In the genomic region with DNA sequence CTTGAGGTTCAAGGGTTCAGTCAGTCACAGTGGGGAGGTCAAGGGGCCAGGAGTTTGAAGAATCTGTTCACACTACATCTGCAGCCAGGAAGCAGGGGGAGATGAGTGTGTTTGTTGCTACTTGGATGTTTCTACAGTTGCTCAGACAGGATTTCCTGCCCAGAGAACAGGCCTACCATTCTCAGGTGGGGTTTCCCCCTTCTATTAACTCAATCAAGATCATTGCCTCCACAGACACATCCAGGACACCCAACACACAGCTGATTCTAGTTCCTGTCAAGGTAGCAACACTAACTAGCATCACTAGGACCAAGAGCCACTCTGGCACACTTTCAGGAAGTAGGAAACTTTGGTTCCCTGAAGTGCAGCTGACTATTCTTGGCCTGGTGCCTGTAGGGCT, we compare ENCODE assay signal across 29 mouse cellular contexts.
DNase-seq lines count a peak whose midpoint lies in the region; ATAC-seq and TF ChIP-seq lines count a peak whose summit lies in the region.
"Had no signal": no experiment of that assay in that cellular context is flagged by ENCODE, and none has a peak within 500 bp of the region (broad histone marks: within the 10 kb centered on the region; RNA-seq: fewer than 3 reads in every experiment).

No protein-coding gene starts in this region.

- no peak overlapping the region for H3K4me2 ChIP-seq in heart, postnatal 0 days (ENCODE audit: low read depth, low read length)
- H3K4me2 ChIP-seq: forebrain, embryonic 13.5 days; heart, embryonic 12.5 days; hindbrain, embryonic 13.5 days had no signal

- no peak overlapping the region for H3K27ac ChIP-seq in heart, postnatal 0 days (ENCODE audit: low read depth)
- H3K27ac ChIP-seq: forebrain, embryonic 10.5 days; forebrain, embryonic 13.5 days; hindbrain, embryonic 10.5 days; hindbrain, embryonic 13.5 days had no signal

- H3K27me3 ChIP-seq in heart, postnatal 0 days (ENCODE audit: control insufficient read depth, insufficient read depth, low read length): no peaks in the 10 kb centered on the region; the same call in 1 of the 2 replicates
- H3K27me3 ChIP-seq: forebrain, embryonic 13.5 days had no signal

- ATAC-seq in heart, postnatal 0 days (ENCODE audit: insufficient read depth, low read depth): no peak
- ATAC-seq in inflammation-experienced regulatory T-cells, adult 6 months: peak; percentile 99
- ATAC-seq in megakaryocyte progenitor cell, adult 5-6 weeks (replicated peaks; ENCODE audit: poor library complexity): no peak
- ATAC-seq: forebrain, embryonic 13.5 days; forebrain, embryonic 16.5 days; hindbrain, embryonic 16.5 days; intestine, postnatal 0 days had no signal

- H3K9ac ChIP-seq in heart, postnatal 0 days (replicated peaks; ENCODE audit: low read depth, low read length): no peak overlapping the region
- H3K9ac ChIP-seq: forebrain, embryonic 13.5 days; heart, embryonic 12.5 days; hindbrain, embryonic 13.5 days had no signal

- no peak overlapping the region for H3K4me3 ChIP-seq in heart, postnatal 0 days (ENCODE audit: low read depth, low read length)
- H3K4me3 ChIP-seq: forebrain, embryonic 10.5 days; forebrain, embryonic 13.5 days; heart, embryonic 12.5 days; hindbrain, embryonic 10.5 days; hindbrain, embryonic 13.5 days had no signal

- H3K4me1 ChIP-seq in heart, postnatal 0 days (ENCODE audit: control insufficient read depth, insufficient read depth): peaks cover 39% of the 10 kb centered on the region
- H3K4me1 ChIP-seq: forebrain, embryonic 13.5 days; hindbrain, embryonic 13.5 days had no signal

- no peak for TF ChIP-seq CTCF in heart, postnatal 0 days (IDR thresholded peaks at IDR 0.05; ENCODE audit: low read depth)

- intact Hi-C loops in heart, postnatal 25 days (cut with DNase I): loop anchor here (10.0 kb wide), 1 partner anchor 327 kb away; no protein-coding TSS in a partner anchor

- DNase-seq in heart, postnatal 0 days (ENCODE audit: low spot score): peak; percentile 39
- DNase-seq in heart, postnatal 25 days (ENCODE audit: low spot score): no peak
- peak; percentile 18 for DNase-seq in lung, postnatal 10 days
- DNase-seq in lung, postnatal 14 days: no peak
- peak; percentile 42 for DNase-seq in NIH3T3 (ENCODE audit: low read depth)
- DNase-seq in embryo, embryonic 9.5 days (ENCODE audit: extremely low spot score): no peak
- DNase-seq: adrenal gland, postnatal 10 days; adrenal gland, postnatal 36 days; B cell, adult 2 months; cerebellum, adult 11-12 months; cerebellum, adult 8-10 months; cerebellum, postnatal 10 days; cerebellum, postnatal 36 days; embryo, embryonic 11 days; gastrocnemius, postnatal 14 days; heart, adult 18-20 months; heart, postnatal 36 days; kidney, adult 2 months had no signal

- H3K9me3 ChIP-seq in heart, postnatal 0 days (replicated peaks; ENCODE audit: control insufficient read depth, low read length): no peaks in the 10 kb centered on the region
- H3K9me3 ChIP-seq: forebrain, embryonic 10.5 days; forebrain, embryonic 13.5 days; G1E; heart, embryonic 12.5 days; hindbrain, embryonic 10.5 days; hindbrain, embryonic 13.5 days had no signal

- TF ChIP-seq EP300 in heart, postnatal 0 days (IDR thresholded peaks at IDR 0.05; ENCODE audit: low read depth): no peak

- no peaks in the 10 kb centered on the region for H3K36me3 ChIP-seq in heart, postnatal 0 days (replicated peaks; ENCODE audit: control insufficient read depth, insufficient read depth, low read length)
- H3K36me3 ChIP-seq: forebrain, embryonic 10.5 days; G1E; heart, embryonic 12.5 days; hindbrain, embryonic 10.5 days; hindbrain, embryonic 13.5 days had no signal

Comparison
In these comparisons a context has a peak if more than half of its experiments do, and no peak if none do; other contexts are left out.
1. DNase-seq: peak in heart, postnatal 0 days (single experiment), lung, postnatal 10 days (single experiment) and NIH3T3 (single experiment); none in heart, postnatal 25 days (single experiment), lung, postnatal 14 days (single experiment) and embryo, embryonic 9.5 days (single experiment).